Mouse (Mus musculus): ENCODE data around the gene Angel2. TPM values are rescaled to one million over a fixed set of nuclear protein-coding genes. Genes with fewer than 3 reads are reported as not detected.

Angel2 gene
- 37.3 TPM for polyA plus RNA-seq (2014; fragmentation: Illumina TruSeq; extraction: RNeasy Lipid Tissue Mini Kit (QIAGEN cat#74804); ENCODE audit: low read depth, low replicate concordance)

DNA sequence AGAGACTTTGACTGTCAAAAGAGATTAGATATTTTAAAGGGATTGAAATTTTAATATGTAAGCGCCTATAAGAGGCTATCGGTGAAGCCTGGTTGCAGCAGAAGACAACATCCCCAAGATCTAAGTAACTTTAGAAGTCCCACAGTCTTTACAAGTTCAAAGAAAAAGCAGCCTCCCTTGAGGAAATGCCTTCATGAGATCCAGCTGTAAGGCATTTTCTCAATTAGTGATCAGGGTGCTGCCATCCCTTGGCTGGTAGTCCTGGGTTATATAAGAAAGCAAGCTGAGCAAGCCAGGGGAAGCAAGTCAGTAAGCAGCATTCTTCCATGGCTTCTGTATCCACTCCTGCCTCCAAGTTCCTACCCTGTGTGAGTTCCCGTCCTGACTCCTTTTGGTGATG, at the start of gene Angel2:
Gene Angel2, plus strand, starts transcription at position 301 of the 400 bp plus-strand sequence.

DNA sequence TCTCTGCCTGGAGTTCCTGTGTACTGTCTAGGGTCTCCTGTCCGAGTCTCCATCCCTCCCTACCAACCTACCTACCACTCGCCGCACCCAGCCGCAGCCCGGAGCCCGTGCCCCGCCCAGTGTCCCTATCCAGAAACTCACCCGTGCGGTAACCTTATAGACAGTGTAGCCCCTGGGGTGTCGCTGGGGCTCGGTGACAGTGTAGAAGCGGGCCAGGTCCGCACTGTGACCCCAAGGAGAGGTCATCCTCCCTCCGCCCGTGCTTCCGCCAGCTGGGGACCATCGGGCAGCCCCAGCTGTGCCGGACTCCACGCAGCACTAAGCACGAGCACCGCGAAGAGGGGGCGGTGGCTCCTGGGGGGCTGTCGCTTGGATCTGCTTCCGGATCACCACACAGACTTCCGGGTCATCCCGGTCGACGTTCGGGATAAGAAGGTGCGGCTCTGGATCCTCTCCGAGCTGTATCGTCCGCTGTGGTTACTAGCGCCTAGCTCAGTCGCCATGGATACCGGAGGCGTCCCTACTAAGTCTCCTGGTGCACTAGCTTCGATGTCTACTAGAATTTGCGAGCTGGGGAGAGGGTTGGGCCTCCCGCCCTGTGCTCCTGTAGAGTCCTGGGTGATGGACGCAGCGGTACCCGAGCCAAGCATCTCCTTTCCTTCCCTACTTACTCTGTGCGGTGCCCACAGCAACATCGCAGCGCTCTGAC, 13.3 kb upstream of the Angel2 start, which contains the start of gene Rps6kc1:
Gene Rps6kc1, minus strand, starts transcription at position 356 of the 709 bp plus-strand sequence.

DNA sequence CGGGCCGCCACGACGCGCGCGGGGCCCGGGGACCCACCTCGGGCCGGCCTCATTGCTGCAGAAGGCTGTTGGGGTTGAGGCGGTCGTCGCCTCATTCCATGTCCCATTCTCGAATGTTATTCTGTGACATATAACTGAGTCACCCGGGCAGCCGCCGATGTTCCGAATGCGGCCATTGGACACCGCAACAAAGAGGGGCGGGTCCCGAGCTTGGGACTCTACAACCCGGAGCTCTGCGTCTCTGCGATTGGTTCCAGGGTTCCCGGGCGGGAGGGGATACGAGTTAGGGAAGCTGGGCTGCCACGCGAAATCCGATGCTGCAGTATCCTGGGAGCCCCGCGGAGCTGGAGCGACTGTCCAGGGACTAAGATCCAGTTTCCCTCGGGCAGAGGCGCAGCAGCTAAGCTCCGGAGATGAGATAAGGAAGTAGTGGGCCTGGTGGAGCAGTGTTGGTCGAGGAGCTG, 54.2 kb downstream of the Angel2 start, which contains the start of gene Vash2:
Gene Vash2, minus strand, starts transcription at position 197 of the 464 bp plus-strand sequence.

Other genes with a start within 250 kb of the Angel2 start
- 8.7 TPM for gene Rps6kc1, start 13.3 kb upstream of the Angel2 start, polyA plus RNA-seq (2014; fragmentation: Illumina TruSeq; extraction: RNeasy Lipid Tissue Mini Kit (QIAGEN cat#74804); ENCODE audit: low read depth, low replicate concordance)
- gene Vash2, start 54.2 kb downstream of the Angel2 start, polyA plus RNA-seq (2014; fragmentation: Illumina TruSeq; extraction: RNeasy Lipid Tissue Mini Kit (QIAGEN cat#74804); ENCODE audit: low read depth, low replicate concordance) = 13.5 TPM
- gene Flvcr1, start 101.0 kb downstream of the Angel2 start, polyA plus RNA-seq (2014; fragmentation: Illumina TruSeq; extraction: RNeasy Lipid Tissue Mini Kit (QIAGEN cat#74804); ENCODE audit: low read depth, low replicate concordance) = 10.2 TPM
- 7.8 TPM for gene Spata45, start 111.5 kb downstream of the Angel2 start, polyA plus RNA-seq (2014; fragmentation: Illumina TruSeq; extraction: RNeasy Lipid Tissue Mini Kit (QIAGEN cat#74804); ENCODE audit: low read depth, low replicate concordance)
- gene Tatdn3, start 137.8 kb downstream of the Angel2 start, polyA plus RNA-seq (2014; fragmentation: Illumina TruSeq; extraction: RNeasy Lipid Tissue Mini Kit (QIAGEN cat#74804); ENCODE audit: low read depth, low replicate concordance) = 25.6 TPM
- 1.1 TPM for gene Nsl1, start 137.9 kb downstream of the Angel2 start, polyA plus RNA-seq (2014; fragmentation: Illumina TruSeq; extraction: RNeasy Lipid Tissue Mini Kit (QIAGEN cat#74804); ENCODE audit: low read depth, low replicate concordance)
- 5.8 TPM for gene Batf3, start 172.7 kb downstream of the Angel2 start, polyA plus RNA-seq (2014; fragmentation: Illumina TruSeq; extraction: RNeasy Lipid Tissue Mini Kit (QIAGEN cat#74804); ENCODE audit: low read depth, low replicate concordance)
- gene Fam71a, start 239.7 kb downstream of the Angel2 start, polyA plus RNA-seq (2014; fragmentation: Illumina TruSeq; extraction: RNeasy Lipid Tissue Mini Kit (QIAGEN cat#74804); ENCODE audit: low read depth, low replicate concordance) = 1.2 TPM

Data from adipose tissue, adult 10 weeks (tissue).